Mouse (Mus musculus) gastrocnemius, adult 2 months (tissue): ENCODE measurements around the gene Rtkn2. TPM values are rescaled to one million over a fixed set of nuclear protein-coding genes. Genes with fewer than 3 reads are reported as not detected.

Source experiments
- DNase-seq: peaks from one replicate; pipeline ENCODE4 v3.0.0; 2022
- H3K27ac ChIP-seq: fragments of 200-600 bp; 2 replicates; pipeline ENCODE4 v1.8.1; 2022; ENCODE audit warnings: mild to moderate bottlenecking
- H3K4me3 ChIP-seq: fragments of 200-600 bp; 2 replicates; pipeline ENCODE4 v1.8.1; 2022; ENCODE audit warnings: mild to moderate bottlenecking, moderate library complexity
- CTCF ChIP-seq: fragments of 200-600 bp; IDR thresholded peaks from 2 replicates; pipeline ENCODE4 v1.8.1; 2022; ENCODE audit warnings: antibody characterized with exemption, mild to moderate bottlenecking, moderate library complexity
- intact Hi-C: fragments of 180-260 bp; cut with DNase I; formaldehyde crosslinking; loops from one replicate; pipeline ENCODE4 v1.15.1; 2025
- total RNA-seq, 2 experiments: library from RNA; stranded (reverse); gene quantifications; 2 replicates each; pipeline ENCODE4 v1.2.3; 2021

Rtkn2 gene
- total RNA-seq, 2 experiments from 2014 or later = 0.11 to 0.31 TPM

DNA sequence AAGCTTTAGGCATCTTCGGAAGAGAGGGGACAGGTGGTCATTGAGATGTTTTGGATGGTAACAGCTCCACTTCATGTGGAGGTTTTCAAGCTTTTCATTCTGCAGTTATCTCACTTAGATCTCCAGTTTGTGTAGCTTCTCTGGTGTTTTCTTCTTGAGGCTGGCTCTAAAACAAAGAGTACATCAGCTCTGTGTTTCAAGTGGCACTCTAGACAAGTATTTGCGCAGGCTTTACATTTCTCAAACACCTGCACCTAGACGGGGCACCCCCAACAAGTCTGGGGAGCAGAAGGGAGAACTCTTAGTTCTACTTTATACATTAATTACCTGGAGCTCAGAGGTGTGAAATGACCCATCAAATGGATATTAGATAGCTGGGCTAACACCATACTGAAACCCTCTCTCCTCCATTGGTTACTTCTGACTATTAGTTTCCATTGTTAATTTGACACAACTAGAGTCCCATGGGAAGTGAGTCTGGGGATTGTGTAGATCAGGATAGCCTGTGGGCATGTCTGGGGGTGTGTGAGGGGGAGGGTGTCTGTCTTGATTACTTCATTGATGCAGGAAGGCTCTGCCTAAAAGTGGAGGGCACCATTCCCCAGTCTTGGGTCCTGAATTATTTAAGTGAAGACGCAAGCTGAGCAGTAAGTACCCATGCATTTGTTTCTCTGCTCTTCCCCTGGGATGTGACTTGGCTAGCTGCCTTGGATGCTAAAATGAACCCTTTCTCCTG, 14.0 kb upstream of the Rtkn2 start:
- no peak for TF ChIP-seq CTCF
- Histone ChIP-seq H3K4me3 (no peak overlapping the region), H3K27ac (no peak overlapping the region; the same call in 1 of the 2 replicates)
- intact Hi-C loops = no loop called here
- DNase-seq = no peak

- no peak overlapping the region for H3K27ac ChIP-seq
Observed at GRCm38 (mm10) chr10:67966102-67966501, 13.3 kb upstream of the Rtkn2 start.

DNA sequence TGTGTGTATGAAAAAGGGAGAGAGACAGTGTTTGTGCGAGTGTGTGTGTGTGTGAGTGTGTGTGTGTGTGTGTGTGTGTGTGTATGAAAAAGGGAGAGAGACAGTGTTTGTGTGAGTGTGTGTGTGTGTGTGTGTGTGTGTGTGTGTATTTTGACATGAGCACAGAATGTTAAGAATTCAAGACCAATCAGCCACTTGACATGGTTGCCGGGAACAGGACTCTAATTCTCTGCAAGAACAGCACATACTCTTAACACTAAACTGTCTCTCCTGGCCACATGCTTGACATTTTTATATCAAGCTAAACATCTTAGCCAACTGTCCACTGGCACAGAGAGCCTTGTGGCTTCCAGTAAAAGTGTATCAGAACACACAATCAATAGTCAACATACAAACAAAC, 12.4 kb upstream of the Rtkn2 start:
- intact Hi-C loops = no loop called here
- Histone ChIP-seq H3K27ac (no peak overlapping the region), H3K4me3 (no peak overlapping the region)
- no peak for DNase-seq
- no peak for TF ChIP-seq CTCF

More at GRCm38 (mm10) chr10:67966102-67966501, 13.3 kb upstream of the Rtkn2 start:
- H3K4me3 ChIP-seq = peak overlapping the region; percentile 33
- TF ChIP-seq CTCF = no peak
- intact Hi-C loops = no loop called here
- no peak for DNase-seq

GRCm38 (mm10) chr10:67971166-67971796, 8.1 kb upstream of the Rtkn2 start:
- Histone ChIP-seq H3K27ac (no peak overlapping the region), H3K4me3 (no peak overlapping the region)
- intact Hi-C loops = no loop called here
- no peak for TF ChIP-seq CTCF
- DNase-seq = no peak

DNA sequence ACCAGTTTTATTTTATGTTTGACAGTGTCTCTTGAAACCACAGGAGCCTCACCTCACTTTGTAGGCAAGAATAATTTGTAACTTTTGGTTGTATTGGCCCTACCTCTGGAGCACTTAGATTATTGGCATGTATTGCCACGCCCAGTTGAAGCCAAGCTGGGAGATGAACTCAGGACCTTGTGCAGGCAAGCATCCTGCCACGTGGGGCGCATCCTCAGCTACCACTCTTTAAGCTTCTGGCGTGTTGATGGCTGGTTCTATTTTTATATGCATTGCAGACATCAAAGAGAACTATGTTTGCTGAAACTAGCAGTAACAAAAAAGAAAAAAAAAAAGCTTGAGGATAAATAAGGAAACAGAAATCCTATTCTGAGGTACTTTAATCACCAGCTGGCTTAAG, 2.1 kb upstream of the Rtkn2 start:
- no peak overlapping the region for H3K27ac ChIP-seq
- TF ChIP-seq CTCF = no peak
- H3K4me3 ChIP-seq = no peak overlapping the region
- DNase-seq = no peak
- intact Hi-C loops = no loop called here

DNA sequence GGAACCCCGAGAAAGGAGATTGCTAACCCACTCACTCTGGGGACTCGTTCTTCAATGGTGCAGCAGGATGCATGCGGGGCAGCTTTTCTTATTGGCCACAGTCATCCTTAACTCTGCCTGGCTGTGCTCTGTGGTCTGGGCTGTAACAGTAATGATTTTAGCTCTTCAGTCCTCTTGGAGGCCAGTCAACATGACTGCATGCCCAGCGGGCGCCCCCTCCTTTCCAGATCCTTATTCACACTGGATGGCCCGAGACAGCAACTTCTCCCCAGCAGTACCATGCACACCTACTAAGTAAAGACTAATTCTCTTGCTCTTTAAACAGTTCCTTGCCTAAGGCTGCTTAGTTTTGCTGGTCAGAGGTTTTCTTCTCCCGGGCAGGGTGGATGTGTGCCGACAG, 4.4 kb downstream of the Rtkn2 start:
- Histone ChIP-seq H3K27ac (no peak overlapping the region), H3K4me3 (no peak overlapping the region)
- no peak for TF ChIP-seq CTCF
- no peak for DNase-seq
- intact Hi-C loops = loop anchor here (5.0 to 10.0 kb wide), 2 partner anchors 449 to 666 kb away; partner anchors contain the start of gene Egr2

DNA sequence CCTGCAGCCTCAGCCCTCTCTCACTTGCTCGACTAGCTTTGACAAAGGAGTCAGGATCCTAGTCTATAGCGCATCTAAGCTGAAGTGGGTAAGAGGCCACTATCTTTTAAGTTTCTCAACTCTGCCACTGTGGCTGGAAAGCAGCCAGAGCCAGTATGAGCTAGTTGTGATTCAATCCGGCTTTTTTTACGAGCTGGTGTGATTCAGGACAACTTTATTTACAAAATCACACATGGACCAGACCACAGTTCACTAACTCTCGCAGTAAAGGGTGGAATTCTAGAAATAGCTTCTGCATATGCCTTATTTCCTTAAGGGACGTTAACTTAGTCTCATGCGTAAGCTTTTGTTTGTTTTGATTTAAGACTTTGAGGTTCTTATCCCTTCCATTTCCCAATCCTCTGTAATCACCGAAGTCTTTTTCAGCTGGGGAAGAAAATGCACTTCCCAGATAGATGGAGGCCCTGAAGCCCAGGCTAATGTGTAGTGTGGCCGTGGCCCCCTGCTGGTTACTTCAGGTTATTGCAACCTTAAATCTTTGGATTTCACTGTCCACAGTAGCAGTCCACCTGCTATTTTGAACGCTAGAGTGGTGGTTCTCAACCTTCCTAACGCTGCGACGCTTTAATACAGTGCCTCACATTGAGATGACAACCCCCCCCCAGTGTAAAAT, 5.0 kb downstream of the Rtkn2 start:
- peak; percentile 36 for DNase-seq
- intact Hi-C loops = loop anchor here (5.0 to 10.0 kb wide), 2 partner anchors 450 to 667 kb away; partner anchors contain the start of gene Egr2
- peak; percentile 83 for TF ChIP-seq CTCF
- H3K4me3 ChIP-seq = no peak overlapping the region
- H3K27ac ChIP-seq = no peak overlapping the region

GRCm38 (mm10) chr10:67985100-67985499, 5.7 kb downstream of the Rtkn2 start:
- no peak for TF ChIP-seq CTCF
- intact Hi-C loops = loop anchor here (10.0 kb wide), 1 partner anchor 450 kb away; the partner anchor contains the start of gene Egr2
- Histone ChIP-seq H3K27ac (no peak overlapping the region), H3K4me3 (no peak overlapping the region)
- DNase-seq = no peak

GRCm38 (mm10) chr10:67995356-67995755, 16.0 kb downstream of the Rtkn2 start:
- no peak overlapping the region for H3K4me3 ChIP-seq
- no peak for DNase-seq
- intact Hi-C loops = loop anchor here (5.0 kb wide), 1 partner anchor 287 kb away; no protein-coding TSS in a partner anchor
- H3K27ac ChIP-seq = no peak overlapping the region
- TF ChIP-seq CTCF = no peak

DNA sequence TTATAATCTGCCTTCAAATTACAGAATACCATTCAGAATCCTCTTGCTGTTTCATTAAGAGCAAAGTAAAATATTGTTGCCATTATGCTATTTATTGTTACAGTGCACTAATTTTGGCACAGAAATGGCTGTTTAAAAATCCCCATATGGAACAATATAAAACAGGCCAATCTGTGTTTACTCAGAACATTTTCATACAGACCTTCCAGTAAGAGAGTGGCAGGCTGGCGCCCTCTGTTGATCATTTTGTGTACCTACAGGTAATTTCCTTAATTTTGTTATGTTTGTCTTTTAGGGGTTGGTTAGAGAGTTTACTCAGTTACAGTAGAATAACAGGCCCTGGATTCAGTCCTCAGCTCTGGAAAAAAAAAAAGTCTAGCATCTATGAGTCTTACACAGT, 16.8 kb downstream of the Rtkn2 start:
- Histone ChIP-seq H3K4me3 (no peak overlapping the region), H3K27ac (no peak overlapping the region)
- peak; percentile 89 for TF ChIP-seq CTCF
- no peak for DNase-seq
- intact Hi-C loops = loop anchor here (2.0 to 5.0 kb wide), 2 partner anchors 123 to 286 kb away; no protein-coding TSS in a partner anchor

DNA sequence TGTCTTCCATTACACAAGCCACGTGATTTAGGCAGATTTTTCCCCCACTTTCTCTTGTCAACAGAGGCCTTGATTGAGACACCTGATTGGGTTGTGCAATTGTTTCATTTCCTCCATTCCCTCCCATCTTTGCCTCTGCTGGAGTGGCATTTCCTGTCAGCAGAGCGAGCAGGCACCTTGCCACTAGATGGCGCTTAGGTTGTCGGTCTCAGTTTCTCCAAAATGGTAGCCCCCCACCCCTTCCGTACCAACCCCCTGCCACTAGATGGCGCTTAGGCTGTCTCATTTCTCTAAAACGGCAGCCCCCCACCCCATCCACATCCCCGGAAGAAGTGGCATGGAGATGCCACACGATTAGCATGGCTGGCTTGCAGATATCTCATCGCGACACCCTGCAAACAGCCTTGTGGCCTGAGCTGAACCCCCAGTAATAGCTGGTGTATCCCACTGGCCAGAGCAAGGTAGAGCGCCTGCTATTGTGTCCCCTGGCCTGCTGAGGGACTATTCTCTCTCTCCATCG, 18.8 kb downstream of the Rtkn2 start:
- intact Hi-C loops = loop anchor here (5.0 kb wide), 1 partner anchor 284 kb away; no protein-coding TSS in a partner anchor
- no peak overlapping the region for H3K27ac ChIP-seq
- H3K4me3 ChIP-seq = no peak overlapping the region
- TF ChIP-seq CTCF = peak; percentile 73
- peak; percentile 54 for DNase-seq

- H3K27ac ChIP-seq = no peak overlapping the region
- intact Hi-C loops = loop anchor here (5.0 kb wide), 1 partner anchor 283 kb away; no protein-coding TSS in a partner anchor
- no peak overlapping the region for H3K4me3 ChIP-seq
- no peak for DNase-seq
- TF ChIP-seq CTCF = no peak
Observed at GRCm38 (mm10) chr10:67999170-67999569, 19.8 kb downstream of the Rtkn2 start.

DNA sequence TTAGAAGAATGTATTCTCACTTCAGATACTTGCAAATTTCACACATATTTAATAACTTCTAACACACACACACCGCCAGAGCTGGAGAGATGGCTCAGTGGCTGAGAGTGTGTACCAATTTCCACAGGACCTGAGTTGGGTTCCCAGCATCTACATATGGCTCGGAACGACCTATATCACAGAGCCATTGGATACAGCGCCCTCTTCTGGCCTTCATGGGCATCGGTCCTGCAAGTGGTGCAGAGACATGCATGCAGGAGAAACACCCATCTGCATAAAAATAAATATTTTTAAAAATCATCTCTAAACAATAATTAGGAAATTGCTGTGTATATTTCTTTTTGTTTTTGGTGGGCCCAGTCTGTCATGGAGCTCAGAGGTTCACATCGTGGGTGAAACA, 22.1 kb downstream of the Rtkn2 start:
- DNase-seq = no peak
- intact Hi-C loops = no loop called here
- TF ChIP-seq CTCF = peak; percentile 33; the same call in 1 of the 2 replicates
- no peak overlapping the region for H3K4me3 ChIP-seq
- H3K27ac ChIP-seq = no peak overlapping the region
